Mouse (Mus musculus) limb, embryonic 10.5 days (tissue): Measurements from ENCODE around the gene Rmnd5a. TPM values are rescaled to one million over a fixed set of nuclear protein-coding genes. Genes with fewer than 3 reads are reported as not detected.
"Not testable (repeated sequence)": the region's sequence is repeated elsewhere in the genome, so short reads cannot be mapped to it uniquely, and the experiment has no call there.

Experiments used
- DNase-seq: peaks from one replicate; pipeline ENCODE4 v3.0.0-alpha.2; 2017; ENCODE audit warnings: low spot score
- H3K27ac ChIP-seq: fragments of 300-500 bp; sonication (generic); 2 replicates; pipeline ENCODE4 v1.5.1; 2016; ENCODE audit warnings: mild to moderate bottlenecking
- H3K27me3 ChIP-seq: fragments of 300-500 bp; sonication (generic); 2 replicates; pipeline ENCODE4 v1.6.1; 2016; ENCODE audit warnings: low read depth, mild to moderate bottlenecking; ENCODE audit not compliant: poor library complexity, severe bottlenecking
- H3K36me3 ChIP-seq: fragments of 300-500 bp; sonication (generic); 2 replicates; pipeline ENCODE4 v1.6.1; 2016; ENCODE audit warnings: mild to moderate bottlenecking, moderate library complexity
- H3K4me1 ChIP-seq: fragments of 300-500 bp; sonication (generic); 2 replicates; pipeline ENCODE4 v1.6.1; 2016
- H3K4me3 ChIP-seq: fragments of 300-500 bp; sonication (generic); 2 replicates; pipeline ENCODE4 v1.5.1; 2016; ENCODE audit warnings: mild to moderate bottlenecking, moderate library complexity
- H3K9me3 ChIP-seq: fragments of 300-500 bp; sonication (generic); replicated peaks from 2 replicates; pipeline ENCODE4 v1.6.1; 2016; ENCODE audit warnings: mild to moderate bottlenecking
- WGBS: fragments of 180-500 bp; shearing (Covaris S2); methylation state at CpG from one replicate; pipeline ENCODE4 v1.1.7; 2016; 5-methylcytosine and 5-hydroxymethylcytosine counted together
- polyA plus RNA-seq: library from polyadenylated mRNA; unstranded; fragments of >200 nt; fragmentation: Nextera tagmentation; extraction: Ambion mirVana; gene quantifications from 2 replicates; pipeline ENCODE4 v1.2.1, GENCODE M21; 2016

Gene Rmnd5a
- 12.5 and 15.5 TPM in 2 replicates for polyA plus RNA-seq

- peak within 1 kb of the TSS; percentile 68 for H3K4me3 ChIP-seq
- H3K4me1 ChIP-seq, result peaks cover 33% of the 10 kb centered on the region
- no peaks in the 10 kb centered on the region for H3K27me3 ChIP-seq
- peak within 1 kb of the TSS; percentile 96 for H3K27ac ChIP-seq
- under 1% methylated on average over 75 of the region's 75 CpGs for WGBS
- no peaks in the 10 kb centered on the region for H3K9me3 ChIP-seq
- H3K36me3 ChIP-seq, result no peaks in the 10 kb centered on the region
- peak; percentile 99 for DNase-seq
These were observed at the start of gene Rmnd5a for GRCm38 (mm10) chr6:71440492-71441250. Gene Rmnd5a, minus strand, starts transcription at chr6:71440637.

GRCm38 (mm10) chr6:71487966-71488365 is 47.5 kb upstream of the Rmnd5a start:
- WGBS, result 31% methylated on average over 4 of the region's 4 CpGs
- Histone ChIP-seq H3K36me3 (no peaks in the 10 kb centered on the region), H3K4me1 (peaks cover 13% of the 10 kb centered on the region), H3K4me3 (no peak overlapping the region), H3K27ac (no peak overlapping the region), H3K27me3 (no peaks in the 10 kb centered on the region), H3K9me3 (no peaks in the 10 kb centered on the region)
- no peak for DNase-seq

GRCm38 (mm10) chr6:71486867-71487266 is 46.4 kb upstream of the Rmnd5a start:
- H3K4me3 ChIP-seq, result no peak overlapping the region
- 93% methylated on average over 1 of the region's 1 CpGs for WGBS
- H3K4me1 ChIP-seq, result peaks cover 4% of the 10 kb centered on the region; the same call in 1 of the 2 replicates
- H3K27me3 ChIP-seq, result no peaks in the 10 kb centered on the region
- no peaks in the 10 kb centered on the region for H3K36me3 ChIP-seq
- no peak overlapping the region for H3K27ac ChIP-seq
- DNase-seq, result no peak
- H3K9me3 ChIP-seq, result no peaks in the 10 kb centered on the region

- DNase-seq, result no peak
- Histone ChIP-seq H3K27ac (no peak overlapping the region), H3K36me3 (no peaks in the 10 kb centered on the region), H3K4me3 (no peak overlapping the region), H3K27me3 (no peaks in the 10 kb centered on the region), H3K4me1 (peaks cover 4% of the 10 kb centered on the region; the same call in 1 of the 2 replicates), H3K9me3 (no peaks in the 10 kb centered on the region)
- WGBS, result 69% methylated on average over 2 of the region's 2 CpGs
These were observed 45.8 kb upstream of the Rmnd5a start for GRCm38 (mm10) chr6:71486226-71486625.

- no peaks in the 10 kb centered on the region for H3K36me3 ChIP-seq
- no peak for DNase-seq
- H3K27ac ChIP-seq, result no peak overlapping the region
- no peaks in the 10 kb centered on the region for H3K9me3 ChIP-seq
- no peaks in the 10 kb centered on the region for H3K27me3 ChIP-seq
- WGBS, result 88% methylated on average over 5 of the region's 5 CpGs
- peaks cover 4% of the 10 kb centered on the region; the same call in 1 of the 2 replicates for H3K4me1 ChIP-seq
- H3K4me3 ChIP-seq, result no peak overlapping the region
These were observed 44.8 kb upstream of the Rmnd5a start for GRCm38 (mm10) chr6:71485246-71485645.

- Histone ChIP-seq H3K27me3 (no peaks in the 10 kb centered on the region), H3K36me3 (no peaks in the 10 kb centered on the region), H3K27ac (no peak overlapping the region), H3K9me3 (no peaks in the 10 kb centered on the region), H3K4me3 (no peak overlapping the region), H3K4me1 (no peaks in the 10 kb centered on the region)
- 83% methylated on average over 7 of the region's 7 CpGs for WGBS
- no peak for DNase-seq
These were observed 40.7 kb upstream of the Rmnd5a start for GRCm38 (mm10) chr6:71481136-71481535.

GRCm38 (mm10) chr6:71480136-71480535 is 39.7 kb upstream of the Rmnd5a start:
- Histone ChIP-seq H3K27ac (no peak overlapping the region), H3K27me3 (no peaks in the 10 kb centered on the region), H3K4me3 (no peak overlapping the region), H3K4me1 (no peaks in the 10 kb centered on the region), H3K36me3 (no peaks in the 10 kb centered on the region), H3K9me3 (no peaks in the 10 kb centered on the region)
- 96% methylated on average over 1 of the region's 1 CpGs for WGBS
- no peak for DNase-seq

GRCm38 (mm10) chr6:71479588-71479987 is 39.2 kb upstream of the Rmnd5a start:
- H3K36me3 ChIP-seq, H3K4me3 ChIP-seq, H3K27ac ChIP-seq, DNase-seq, H3K9me3 ChIP-seq, H3K4me1 ChIP-seq, H3K27me3 ChIP-seq: not testable (repeated sequence)
- WGBS, result 97% methylated on average over 2 of the region's 2 CpGs

GRCm38 (mm10) chr6:71478816-71479568 is 38.6 kb upstream of the Rmnd5a start:
- H3K27ac ChIP-seq, H3K4me1 ChIP-seq, DNase-seq, H3K36me3 ChIP-seq, H3K27me3 ChIP-seq, H3K9me3 ChIP-seq, H3K4me3 ChIP-seq: not testable (repeated sequence)
- 88% methylated on average over 10 of the region's 10 CpGs for WGBS

GRCm38 (mm10) chr6:71476783-71477182 is 36.3 kb upstream of the Rmnd5a start:
- Histone ChIP-seq H3K27me3 (no peaks in the 10 kb centered on the region), H3K4me3 (no peak overlapping the region), H3K27ac (no peak overlapping the region), H3K36me3 (no peaks in the 10 kb centered on the region), H3K4me1 (no peaks in the 10 kb centered on the region), H3K9me3 (no peaks in the 10 kb centered on the region)
- no peak for DNase-seq
- WGBS, result 83% methylated on average over 5 of the region's 5 CpGs

- Histone ChIP-seq H3K36me3 (no peaks in the 10 kb centered on the region), H3K4me1 (no peaks in the 10 kb centered on the region), H3K4me3 (no peak overlapping the region), H3K27me3 (no peaks in the 10 kb centered on the region), H3K9me3 (no peaks in the 10 kb centered on the region), H3K27ac (no peak overlapping the region)
- DNase-seq, result no peak
- 87% methylated on average over 3 of the region's 3 CpGs for WGBS
These were observed 35.2 kb upstream of the Rmnd5a start for GRCm38 (mm10) chr6:71475604-71476003.

GRCm38 (mm10) chr6:71472786-71473185 is 32.3 kb upstream of the Rmnd5a start:
- Histone ChIP-seq H3K4me3 (no peak overlapping the region), H3K27ac (no peak overlapping the region), H3K27me3 (no peaks in the 10 kb centered on the region), H3K36me3 (no peaks in the 10 kb centered on the region), H3K9me3 (no peaks in the 10 kb centered on the region), H3K4me1 (no peaks in the 10 kb centered on the region)
- DNase-seq, result no peak
- WGBS, result 92% methylated on average over 1 of the region's 1 CpGs

GRCm38 (mm10) chr6:71471830-71472520 is 31.5 kb upstream of the Rmnd5a start:
- DNase-seq, result no peak
- H3K4me3 ChIP-seq, result no peak overlapping the region
- no peak overlapping the region for H3K27ac ChIP-seq
- 88% methylated on average over 4 of the region's 4 CpGs for WGBS
- H3K27me3 ChIP-seq, result no peaks in the 10 kb centered on the region
- no peaks in the 10 kb centered on the region for H3K4me1 ChIP-seq
- H3K36me3 ChIP-seq, result no peaks in the 10 kb centered on the region
- H3K9me3 ChIP-seq, result no peaks in the 10 kb centered on the region
